Mouse (Mus musculus) lung, postnatal 0 days (tissue): ENCODE measurements at regions not wholly inside any gene's neighbourhood (a gene's known extent, or its start where the extent isn't known, plus 50 kb on each side); places are given as distances from the start of the nearest gene placed in this dataset.

Experiments
- CTCF ChIP-seq: IDR thresholded peaks from 2 replicates; pipeline ENCODE4 v1.5.1; 2016; ENCODE audit warnings: antibody characterized with exemption, mild to moderate bottlenecking
- EP300 ChIP-seq: IDR thresholded peaks from 2 replicates; pipeline ENCODE4 v1.6.1; 2016; ENCODE audit warnings: antibody characterized with exemption, mild to moderate bottlenecking, control low read depth

DNA sequence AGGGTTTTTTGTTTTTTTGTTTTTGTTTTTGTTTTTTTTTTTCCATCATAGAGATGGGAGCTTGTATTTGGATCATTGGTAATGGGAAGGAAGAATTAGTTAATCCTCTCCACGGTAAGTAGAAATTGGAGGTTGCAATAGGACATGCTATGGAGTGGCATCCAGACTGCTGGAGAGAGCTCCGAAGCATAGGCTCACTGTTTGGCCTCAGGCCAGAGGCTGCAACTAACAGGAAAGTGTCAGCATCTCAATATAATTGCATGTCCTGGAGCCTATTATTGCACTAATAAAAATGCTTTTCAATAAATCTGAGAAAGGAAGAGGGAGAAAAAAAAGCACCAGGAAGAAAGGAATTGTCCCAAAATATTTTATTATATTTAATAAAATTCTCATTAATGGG, 193.0 kb downstream of the Cetn3 start:
- TF ChIP-seq CTCF = no peak
- TF ChIP-seq EP300 = no peak
